Mouse (Mus musculus) E14TG2a.4 (cell line): ENCODE results near the gene Sbno2.

Experiments
- CTCF ChIP-seq: conservative IDR thresholded peaks from 2 replicates; pipeline ENCODE4 v1.5.1; 2014; ENCODE audit warnings: low read length
- NANOG ChIP-seq: IDR thresholded peaks from 2 replicates; pipeline ENCODE4 v1.6.1; 2014; ENCODE audit warnings: borderline replicate concordance, low read length, mixed read lengths
- POU5F1 ChIP-seq: IDR thresholded peaks from 2 replicates; pipeline ENCODE4 v1.6.1; 2014; ENCODE audit warnings: low read length, borderline replicate concordance

DNA sequence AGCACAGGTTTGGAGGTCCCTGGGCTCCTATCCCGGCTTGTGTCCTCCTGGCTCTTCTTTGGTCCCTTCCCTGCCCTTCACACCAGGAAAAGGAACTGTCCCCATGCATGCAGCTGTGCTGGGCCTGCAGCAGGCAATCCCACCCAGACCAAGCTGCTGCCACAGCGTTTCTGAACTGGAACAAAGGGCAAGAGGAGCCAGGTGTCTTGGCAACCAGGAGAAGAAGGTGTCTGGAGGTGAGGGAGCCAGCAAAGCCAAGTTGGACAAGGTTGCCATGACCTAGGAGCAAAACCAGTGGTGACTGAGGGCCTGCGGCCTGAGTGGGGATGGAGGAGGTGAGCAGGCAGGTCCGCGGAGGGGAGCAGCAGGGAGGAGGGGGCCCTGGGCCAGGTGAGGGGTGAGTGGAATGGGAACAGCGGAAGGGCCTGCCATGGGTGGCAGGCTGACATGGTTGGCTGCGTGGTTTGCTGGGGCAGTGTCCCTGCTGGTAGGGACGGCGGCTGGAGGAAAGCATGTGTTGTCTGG lies 58.3 kb downstream of the Sbno2 start, which contains the start of gene Gpx4:
- TF ChIP-seq CTCF (no peak), NANOG (no peak), POU5F1 (no peak)
